Mouse (Mus musculus): Measurements from ENCODE around the gene Dctn1.

Dctn1 gene

DNA sequence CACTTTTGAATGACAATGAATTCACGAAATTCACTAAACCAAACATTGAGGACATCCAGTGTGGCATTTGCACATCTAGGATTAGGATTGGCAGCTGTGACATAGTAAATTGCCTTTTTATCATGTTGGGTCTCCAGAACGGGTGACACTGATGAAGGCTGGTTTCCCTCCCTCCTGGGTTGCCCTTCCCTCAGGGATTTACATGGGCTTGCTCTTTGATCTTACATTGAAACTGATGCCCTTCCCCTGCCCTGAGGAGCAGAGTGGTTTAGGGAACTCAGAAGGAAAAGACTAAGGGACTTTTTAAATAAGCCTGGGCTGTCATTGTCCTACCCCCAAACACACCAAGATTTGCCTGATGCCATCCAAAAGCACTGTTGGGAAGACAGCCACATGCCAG lies 65.8 kb downstream of the Dctn1 start:
- DNase-seq (ENCODE audit: low read depth, low spot score) = no peak

DNA sequence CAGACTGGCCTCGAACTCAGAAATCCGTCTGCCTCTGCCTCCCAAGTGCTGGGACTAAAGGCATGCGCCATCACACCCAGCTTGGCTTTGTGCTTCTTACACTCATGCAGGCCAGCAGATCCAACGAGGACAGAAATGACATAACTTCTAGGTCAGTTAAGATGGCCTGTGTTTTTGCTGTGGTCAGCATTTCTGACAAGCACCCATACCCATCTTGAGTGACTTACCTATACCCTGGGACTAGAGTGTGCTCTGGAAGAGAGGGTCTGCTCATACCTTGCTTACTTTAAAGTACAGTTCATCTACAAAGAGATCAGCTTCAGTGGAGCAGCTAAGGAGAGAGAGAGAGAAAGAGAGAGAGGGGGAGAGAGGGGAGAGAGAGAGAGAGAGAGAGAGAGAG lies 67.6 kb downstream of the Dctn1 start:
- no peak for DNase-seq (ENCODE audit: low read depth, low spot score)

DNA sequence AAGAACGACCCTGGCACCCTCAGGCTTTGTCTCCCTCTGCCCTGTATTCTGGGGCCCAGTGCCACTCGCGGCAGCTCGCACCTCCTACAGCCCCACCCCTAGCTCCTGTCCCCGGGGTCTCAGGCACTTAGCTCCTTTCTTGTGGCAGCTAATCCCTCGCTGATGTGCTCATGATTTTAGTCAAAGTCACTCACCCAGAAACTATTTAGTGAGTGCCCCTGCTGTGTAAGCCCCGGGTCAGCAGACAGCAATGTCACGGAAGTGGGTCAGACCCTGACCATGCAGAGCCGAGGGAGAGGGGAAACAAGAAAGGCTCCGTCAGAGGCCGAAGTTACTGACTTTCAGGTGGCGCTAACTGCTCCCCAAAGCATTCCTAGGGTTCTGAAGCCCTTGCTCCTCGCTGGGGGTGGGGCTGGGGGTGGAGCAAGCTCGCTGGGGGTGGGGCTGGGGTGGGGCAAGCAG lies 68.6 kb downstream of the Dctn1 start:
- no peak for DNase-seq (ENCODE audit: low read depth, low spot score)

DNA sequence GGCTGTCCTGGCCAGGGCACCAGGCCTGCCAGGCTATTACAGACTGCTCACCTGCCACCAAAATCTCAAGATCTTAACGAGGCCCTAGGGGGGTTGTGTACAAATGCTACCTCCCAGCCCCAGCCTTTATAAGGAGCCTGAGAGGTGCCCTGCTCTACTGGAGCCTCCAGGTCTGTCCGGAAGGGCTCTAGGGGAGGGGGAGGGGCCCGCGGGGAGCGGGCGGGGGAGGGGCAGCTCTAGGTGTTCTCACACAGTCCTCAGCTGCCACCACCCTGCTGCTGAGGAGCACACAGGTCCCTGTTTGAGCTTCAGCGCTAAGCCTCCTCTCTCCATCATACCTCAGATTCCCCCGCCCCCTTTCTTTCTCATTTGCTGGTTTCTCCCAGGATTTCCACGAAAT lies 71.4 kb downstream of the Dctn1 start:
- no peak for DNase-seq (ENCODE audit: low read depth, low spot score)

DNA sequence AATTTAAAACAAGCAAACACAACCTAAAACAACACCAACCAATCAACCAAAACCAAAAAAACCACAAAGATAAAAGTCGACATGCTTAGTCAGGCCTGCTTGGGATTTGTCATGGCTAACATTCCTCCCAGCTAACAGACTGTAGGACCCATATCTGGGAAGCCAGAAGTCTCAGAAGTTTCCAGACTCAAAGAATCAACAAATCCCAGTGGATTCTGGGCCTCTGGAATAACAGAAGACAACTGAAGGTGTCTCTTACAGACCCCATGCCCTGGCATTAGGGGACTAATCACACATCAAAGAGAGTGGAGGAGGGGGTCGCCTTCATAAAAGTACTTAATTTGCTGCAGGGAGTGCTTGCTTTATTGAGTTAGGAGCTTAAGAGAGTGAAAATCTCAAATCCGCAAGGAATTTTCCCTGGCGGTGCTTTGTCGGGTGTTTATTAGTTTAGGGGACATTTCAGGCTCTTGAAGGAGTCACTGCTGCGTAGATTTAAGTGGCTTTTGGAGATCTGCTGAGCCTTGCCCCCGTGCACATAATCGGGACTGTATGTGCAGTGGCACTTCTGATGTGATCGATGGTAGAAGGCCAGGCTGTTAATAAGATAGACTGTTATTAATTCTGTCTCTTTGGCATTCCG lies 78.8 kb downstream of the Dctn1 start:
- no peak for DNase-seq (ENCODE audit: low read depth, low spot score)

DNA sequence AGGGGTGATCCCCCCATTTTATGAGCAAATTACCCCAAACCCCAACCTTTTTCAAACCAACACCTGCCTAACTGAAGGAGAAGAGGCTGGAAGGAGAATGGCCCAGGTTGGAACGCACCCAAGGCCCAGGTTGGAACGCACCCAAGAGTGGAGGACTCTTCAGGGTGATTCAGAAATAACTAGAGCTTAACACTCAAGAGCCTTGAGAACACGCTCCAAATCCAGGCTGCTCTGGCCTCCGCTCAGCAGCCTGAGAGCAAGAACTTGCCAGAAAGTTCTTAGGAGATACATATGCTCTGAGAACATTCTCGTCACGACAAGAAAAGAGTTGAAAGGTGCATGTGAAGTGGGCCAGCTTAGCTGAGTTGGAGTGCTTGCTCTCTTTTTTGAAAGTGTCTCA lies 79.4 kb downstream of the Dctn1 start:
- DNase-seq (ENCODE audit: low read depth, low spot score) = peak; percentile 35

DNA sequence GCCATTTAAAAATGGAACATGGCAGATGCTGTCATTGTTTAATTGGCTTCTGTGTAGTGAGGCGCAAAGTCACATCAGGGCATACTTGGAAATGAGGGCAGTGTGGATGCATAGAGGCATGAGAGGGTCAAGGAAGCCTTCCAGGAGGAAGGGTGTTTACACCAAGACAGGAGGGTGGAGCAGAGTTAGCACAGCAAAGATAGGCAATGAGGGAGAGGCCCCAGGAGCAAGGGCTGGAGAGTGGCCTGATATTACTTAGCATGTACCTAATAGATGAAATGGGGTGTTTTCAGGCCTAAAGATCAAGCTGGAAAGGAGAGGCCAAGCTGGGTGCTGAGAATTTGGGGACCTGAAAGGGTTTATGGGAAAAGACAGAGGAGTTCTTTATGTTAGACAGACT lies 80.3 kb downstream of the Dctn1 start:
- no peak for DNase-seq (ENCODE audit: low read depth, low spot score)

GRCm38 (mm10) chr6:83246750-83247149 lies 81.0 kb downstream of the Dctn1 start:
- DNase-seq (ENCODE audit: low read depth, low spot score) = no peak

- no peak for DNase-seq (ENCODE audit: low read depth, low spot score)
These were observed 81.4 kb downstream of the Dctn1 start for GRCm38 (mm10) chr6:83247153-83247552.

Data from telencephalon, adult 2 months (tissue).